Mouse (Mus musculus) neutrophil, adult 59 days (primary cell): ENCODE measurements around the gene Hist1h2ae. TPM values are rescaled to one million over a fixed set of nuclear protein-coding genes. Genes with fewer than 3 reads are reported as not detected.

ENCODE experiments used
- total RNA-seq, 2 experiments: library from RNA; stranded (reverse); gene quantifications; 1 replicate in 1 of 2; 2 replicates in 1 of 2; pipeline ENCODE4 v1.2.4; 2023

The Hist1h2ae gene
- total RNA-seq, 2 experiments from 2014 or later = 191 to 199 TPM

Other genes with a start within 250 kb of the Hist1h2ae start
- gene Zfp322a, start 202.0 kb downstream of the Hist1h2ae start, total RNA-seq = 1 to 10 TPM; 9.4 to 9.9 TPM
- gene Abt1, start 147.4 kb downstream of the Hist1h2ae start, total RNA-seq = 10 to 100 TPM in 1 of 2 experiments, 1 to 10 TPM in 1; 8.7 to 10.1 TPM
- under 1 TPM; 0.11 to 0.29 TPM for gene Btn1a1, start 105.3 kb downstream of the Hist1h2ae start, total RNA-seq
- not detected for gene Btn2a2, start 82.4 kb downstream of the Hist1h2ae start, total RNA-seq
- gene Hist1h4h, start 40.2 kb downstream of the Hist1h2ae start, total RNA-seq = 1,000 to 10,000 TPM; 1,672 to 1,684 TPM
- gene Hist1h2af, start 37.3 kb downstream of the Hist1h2ae start, total RNA-seq = 1,000 to 10,000 TPM; 1,080 to 1,089 TPM
- gene Hist1h3g, start 35.8 kb downstream of the Hist1h2ae start, total RNA-seq = 100 to 1,000 TPM; 354 to 358 TPM
- gene Hist1h2bh, start 27.8 kb downstream of the Hist1h2ae start, total RNA-seq = 100 to 1,000 TPM; 133 to 136 TPM
- 100 to 1,000 TPM; 457 to 468 TPM for gene Hist1h3f, start 27.2 kb downstream of the Hist1h2ae start, total RNA-seq
- gene Hist1h4f, start 19.6 kb downstream of the Hist1h2ae start, total RNA-seq = 1,000 to 10,000 TPM; 2,366 to 2,514 TPM
- 100 to 1,000 TPM; 108 to 121 TPM for gene Hist1h1d, start 18.0 kb downstream of the Hist1h2ae start, total RNA-seq
- gene Hist1h3e, start 8.9 kb downstream of the Hist1h2ae start, total RNA-seq = 100 to 1,000 TPM; 839 to 947 TPM
- 1,000 to 10,000 TPM; 1,545 to 1,845 TPM for gene Hist1h2bg, start 176 bp upstream of the Hist1h2ae start, total RNA-seq
- gene Hist1h2bf, start 3.0 kb upstream of the Hist1h2ae start, total RNA-seq = 1,000 to 10,000 TPM; 1,042 to 1,254 TPM
- gene Hist1h2ad, start 3.2 kb upstream of the Hist1h2ae start, total RNA-seq = 100 to 1,000 TPM; 115 to 121 TPM
- gene Hist1h3d, start 4.5 kb upstream of the Hist1h2ae start, total RNA-seq = 100 to 1,000 TPM; 147 to 159 TPM
- 100 to 1,000 TPM; 726 to 742 TPM for gene Hist1h4d, start 10.4 kb upstream of the Hist1h2ae start, total RNA-seq
- gene Hist1h2be, start 49.9 kb upstream of the Hist1h2ae start, total RNA-seq = 100 to 1,000 TPM; 103 to 111 TPM
- gene Hist1h1e, start 51.3 kb upstream of the Hist1h2ae start, total RNA-seq = 100 to 1,000 TPM; 779 TPM
- 10 to 100 TPM; 48.0 to 51.5 TPM for gene Hist1h2ac, start 112.7 kb upstream of the Hist1h2ae start, total RNA-seq
- gene Hist1h2bc, start 113.0 kb upstream of the Hist1h2ae start, total RNA-seq = 100 to 1,000 TPM in 1 of 2 experiments, 10 to 100 TPM in 1; 97.4 to 109 TPM
- gene Hist1h1t, start 124.6 kb upstream of the Hist1h2ae start, total RNA-seq = 1 to 10 TPM in 1 of 2 experiments, under 1 TPM in 1; 0.86 to 1.1 TPM
- gene Hist1h4c, start 127.2 kb upstream of the Hist1h2ae start, total RNA-seq = 100 to 1,000 TPM; 391 to 419 TPM
- gene Hfe, start 139.6 kb upstream of the Hist1h2ae start, total RNA-seq = 1 to 10 TPM; 4.2 to 6.6 TPM
- gene Hist1h1c, start 167.6 kb upstream of the Hist1h2ae start, total RNA-seq = 1,000 to 10,000 TPM; 1,619 to 1,663 TPM
- 100 to 1,000 TPM; 617 to 658 TPM for gene Hist1h3c, start 174.4 kb upstream of the Hist1h2ae start, total RNA-seq
- gene Hist1h2bb, start 175.5 kb upstream of the Hist1h2ae start, total RNA-seq = 100 to 1,000 TPM; 868 to 875 TPM
- gene Hist1h2ab, start 179.9 kb upstream of the Hist1h2ae start, total RNA-seq = 1,000 to 10,000 TPM; 1,294 to 1,569 TPM
- 1,000 to 10,000 TPM; 1,352 to 1,548 TPM for gene Hist1h3b, start 181.0 kb upstream of the Hist1h2ae start, total RNA-seq
- gene Hist1h4b, start 185.8 kb upstream of the Hist1h2ae start, total RNA-seq = 100 to 1,000 TPM; 569 to 600 TPM
- 100 to 1,000 TPM; 541 to 562 TPM for gene Hist1h4a, start 190.0 kb upstream of the Hist1h2ae start, total RNA-seq
- gene Hist1h3a, start 191.2 kb upstream of the Hist1h2ae start, total RNA-seq = 1,000 to 10,000 TPM in 1 of 2 experiments, 100 to 1,000 TPM in 1; 878 to 1,040 TPM
- 100 to 1,000 TPM; 455 to 460 TPM for gene Hist1h1a, start 192.4 kb upstream of the Hist1h2ae start, total RNA-seq
- gene Trim38, start 198.7 kb upstream of the Hist1h2ae start, total RNA-seq = not detected
- gene Slc17a2, start 235.8 kb upstream of the Hist1h2ae start, total RNA-seq = not detected